Mouse (Mus musculus) neural tube, embryonic 11.5 days (tissue): ENCODE data around the gene Ube2e2. TPM values are rescaled to one million over a fixed set of nuclear protein-coding genes. Genes with fewer than 3 reads are reported as not detected.
"Not testable (repeated sequence)": the region's sequence is repeated elsewhere in the genome, so short reads cannot be mapped to it uniquely, and the experiment has no call there.

Experiments used
- ATAC-seq: fragments of 200-750 bp; cut with Nextera tagmentation; 2 replicates; pipeline ENCODE4 v1.8.0; 2017; ENCODE audit warnings: moderate number of reproducible peaks, mild to moderate bottlenecking, moderate TSS enrichment, moderate library complexity; ENCODE audit not compliant: insufficient read depth, low FRiP score, low TSS enrichment
- DNase-seq: peaks from one replicate; pipeline ENCODE4 v3.0.0-alpha.2; 2015; ENCODE audit warnings: low spot score
- H3K27ac ChIP-seq: fragments of 300-500 bp; sonication (generic); 2 replicates; pipeline ENCODE4 v1.5.1; 2014; ENCODE audit warnings: low read depth, mild to moderate bottlenecking, low read length
- H3K27me3 ChIP-seq: fragments of 300-500 bp; sonication (generic); 2 replicates; pipeline ENCODE4 v1.6.1; 2014; ENCODE audit warnings: mild to moderate bottlenecking, low read length, mixed read lengths; ENCODE audit not compliant: control insufficient read depth, insufficient read depth
- H3K36me3 ChIP-seq: fragments of 300-500 bp; sonication (generic); 2 replicates; pipeline ENCODE4 v1.6.1; 2014; ENCODE audit warnings: mild to moderate bottlenecking, low read length, moderate library complexity, mixed read lengths; ENCODE audit not compliant: control insufficient read depth, insufficient read depth
- H3K4me1 ChIP-seq: fragments of 300-500 bp; sonication (generic); 2 replicates; pipeline ENCODE4 v1.6.1; 2014; ENCODE audit warnings: low read length, mixed read lengths; ENCODE audit not compliant: control insufficient read depth, insufficient read depth
- H3K4me2 ChIP-seq: fragments of 300-500 bp; sonication (generic); 2 replicates; pipeline ENCODE4 v1.6.1; 2014; ENCODE audit warnings: low read depth, mild to moderate bottlenecking, moderate library complexity
- H3K4me3 ChIP-seq: fragments of 300-500 bp; sonication (generic); 2 replicates; pipeline ENCODE4 v1.5.1; 2014; ENCODE audit warnings: low read depth, low read length
- H3K9ac ChIP-seq: fragments of 300-500 bp; sonication (generic); 2 replicates; pipeline ENCODE4 v1.6.1; 2014; ENCODE audit warnings: mild to moderate bottlenecking, low read length
- H3K9me3 ChIP-seq: fragments of 300-500 bp; sonication (generic); 2 replicates; pipeline ENCODE4 v1.6.1; 2016; ENCODE audit warnings: low read length; ENCODE audit not compliant: control insufficient read depth
- WGBS: fragments of 180-500 bp; shearing (Covaris S2); extraction: QIAGEN DNeasy Blood & Tissue Kit; methylation state at CpG from one replicate; pipeline ENCODE4 v1.1.7; 2014; 5-methylcytosine and 5-hydroxymethylcytosine counted together
- polyA plus RNA-seq: library from polyadenylated mRNA; unstranded; fragments of >200 nt; fragmentation: Nextera tagmentation; extraction: Ambion mirVana; gene quantifications from 2 replicates; pipeline ENCODE4 v1.2.1, GENCODE M21; 2014

The Ube2e2 gene
- polyA plus RNA-seq, 1 experiment from 2014 or later, result 53.3 TPM

- no peak overlapping the region for H3K9ac ChIP-seq
- no peak overlapping the region for H3K27ac ChIP-seq
- H3K4me3 ChIP-seq, result no peak overlapping the region
- H3K9me3 ChIP-seq, result no peaks in the 10 kb centered on the region
- H3K36me3 ChIP-seq, result no peaks in the 10 kb centered on the region
- H3K27me3 ChIP-seq, result 0 out of 2 replicates have a peak, but pooled peaks cover 3% of the 10 kb centered on the region
- DNase-seq (no peak), ATAC-seq (no peak)
- H3K4me1 ChIP-seq, result peaks cover 5% of the 10 kb centered on the region; the same call in 1 of the 2 replicates
- no peak overlapping the region for H3K4me2 ChIP-seq
Observed at GRCm38 (mm10) chr14:18569615-18570014, 324.5 kb downstream of the Ube2e2 start.

- not testable (repeated sequence) for H3K9ac ChIP-seq, H3K4me1 ChIP-seq, H3K27me3 ChIP-seq, H3K9me3 ChIP-seq, DNase-seq, H3K4me3 ChIP-seq, H3K4me2 ChIP-seq, H3K27ac ChIP-seq, ATAC-seq, H3K36me3 ChIP-seq
- WGBS, result 83% methylated on average over 8 of the region's 8 CpGs
Observed at GRCm38 (mm10) chr14:18564999-18565398, 329.1 kb downstream of the Ube2e2 start.

GRCm38 (mm10) chr14:18555287-18555686 lies 338.8 kb downstream of the Ube2e2 start:
- Histone ChIP-seq H3K4me1 (no peaks in the 10 kb centered on the region), H3K4me3 (no peak overlapping the region), H3K27me3 (no peaks in the 10 kb centered on the region), H3K36me3 (no peaks in the 10 kb centered on the region), H3K9ac (no peak overlapping the region), H3K9me3 (no peaks in the 10 kb centered on the region), H3K4me2 (no peak overlapping the region), H3K27ac (no peak overlapping the region)
- no peak for DNase-seq
- WGBS, result 62% methylated on average over 1 of the region's 1 CpGs
- ATAC-seq, result no peak

- no peaks in the 10 kb centered on the region for H3K27me3 ChIP-seq
- H3K4me3 ChIP-seq, result no peak overlapping the region
- ATAC-seq (no peak), DNase-seq (no peak)
- no peaks in the 10 kb centered on the region for H3K4me1 ChIP-seq
- H3K36me3 ChIP-seq, result no peaks in the 10 kb centered on the region
- H3K27ac ChIP-seq, result no peak overlapping the region
- no peak overlapping the region for H3K9ac ChIP-seq
- no peaks in the 10 kb centered on the region for H3K9me3 ChIP-seq
- WGBS, result 87% methylated on average over 2 of the region's 2 CpGs
- H3K4me2 ChIP-seq, result no peak overlapping the region
Observed at GRCm38 (mm10) chr14:18554627-18554988, 339.5 kb downstream of the Ube2e2 start.

GRCm38 (mm10) chr14:18553987-18554626 lies 340.0 kb downstream of the Ube2e2 start:
- 65% methylated on average over 3 of the region's 3 CpGs for WGBS
- Histone ChIP-seq H3K9ac (no peak overlapping the region), H3K4me1 (no peaks in the 10 kb centered on the region), H3K27me3 (no peaks in the 10 kb centered on the region), H3K4me3 (no peak overlapping the region), H3K4me2 (no peak overlapping the region), H3K36me3 (no peaks in the 10 kb centered on the region), H3K27ac (no peak overlapping the region), H3K9me3 (no peaks in the 10 kb centered on the region)
- DNase-seq (no peak), ATAC-seq (no peak)

GRCm38 (mm10) chr14:18547541-18547940 lies 346.5 kb downstream of the Ube2e2 start:
- no peaks in the 10 kb centered on the region for H3K9me3 ChIP-seq
- ATAC-seq, result no peak
- WGBS, result 80% methylated on average over 5 of the region's 5 CpGs
- no peaks in the 10 kb centered on the region for H3K27me3 ChIP-seq
- no peak overlapping the region for H3K4me3 ChIP-seq
- no peak overlapping the region for H3K27ac ChIP-seq
- H3K4me2 ChIP-seq, result no peak overlapping the region
- no peaks in the 10 kb centered on the region for H3K4me1 ChIP-seq
- DNase-seq, result no peak
- no peaks in the 10 kb centered on the region for H3K36me3 ChIP-seq
- no peak overlapping the region for H3K9ac ChIP-seq

- 86% methylated on average over 4 of the region's 4 CpGs for WGBS
- H3K9ac ChIP-seq, H3K36me3 ChIP-seq: not testable (repeated sequence)
Observed at GRCm38 (mm10) chr14:18539092-18539491, 355.0 kb downstream of the Ube2e2 start.

GRCm38 (mm10) chr14:18530899-18531298 lies 363.2 kb downstream of the Ube2e2 start:
- H3K9ac ChIP-seq, result no peak overlapping the region
- no peak for DNase-seq
- no peaks in the 10 kb centered on the region for H3K9me3 ChIP-seq
- 61% methylated on average over 2 of the region's 2 CpGs for WGBS
- no peak for ATAC-seq
- no peak overlapping the region for H3K4me3 ChIP-seq
- H3K4me1 ChIP-seq, result no peaks in the 10 kb centered on the region
- H3K27me3 ChIP-seq, result no peaks in the 10 kb centered on the region
- H3K4me2 ChIP-seq, result no peak overlapping the region
- H3K36me3 ChIP-seq, result no peaks in the 10 kb centered on the region
- H3K27ac ChIP-seq, result no peak overlapping the region

More at GRCm38 (mm10) chr14:18539092-18539491, 355.0 kb downstream of the Ube2e2 start:
- ATAC-seq, DNase-seq, H3K27ac ChIP-seq, H3K4me2 ChIP-seq, H3K4me1 ChIP-seq, H3K9me3 ChIP-seq, H3K27me3 ChIP-seq, H3K4me3 ChIP-seq: not testable (repeated sequence)

- H3K4me2 ChIP-seq, result no peak overlapping the region
- no peak overlapping the region for H3K27ac ChIP-seq
- H3K9me3 ChIP-seq, result no peaks in the 10 kb centered on the region
- no peaks in the 10 kb centered on the region for H3K36me3 ChIP-seq
- no peak for ATAC-seq
- no peak overlapping the region for H3K9ac ChIP-seq
- H3K27me3 ChIP-seq, result no peaks in the 10 kb centered on the region
- 87% methylated on average over 4 of the region's 4 CpGs for WGBS
- no peak overlapping the region for H3K4me3 ChIP-seq
- H3K4me1 ChIP-seq, result no peaks in the 10 kb centered on the region
- no peak for DNase-seq
Observed at GRCm38 (mm10) chr14:18530496-18530895, 363.6 kb downstream of the Ube2e2 start.
